Mouse (Mus musculus) thymus, adult 18-20 months (tissue): ENCODE results near the gene Iqschfp.

Experiments used
- DNase-seq, 2 experiments: peaks; one replicate each; pipeline ENCODE4 v3.0.0; 2022; ENCODE audit warnings: mixed read lengths in 2 of 2

Iqschfp gene

DNA sequence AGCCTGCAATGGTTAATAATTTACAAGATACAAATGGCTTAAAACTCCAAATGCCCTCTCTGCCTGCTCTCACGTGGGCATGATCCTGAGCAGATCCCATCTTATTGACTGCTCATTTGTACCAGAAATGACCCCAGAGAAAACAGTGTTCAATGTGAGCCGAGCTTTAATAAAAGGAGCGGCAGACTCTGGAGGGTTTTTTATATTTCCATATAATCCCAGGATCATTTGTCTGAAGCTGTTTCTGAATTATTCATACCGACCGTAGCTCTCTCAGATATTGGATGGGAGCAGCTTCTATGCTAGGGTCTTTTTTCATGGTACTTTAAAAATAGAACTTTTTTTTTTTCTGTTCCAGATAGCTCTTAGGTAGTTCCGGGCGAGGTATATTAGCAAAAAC is 67.6 kb downstream of the Iqschfp start:
- DNase-seq, result no peak

DNA sequence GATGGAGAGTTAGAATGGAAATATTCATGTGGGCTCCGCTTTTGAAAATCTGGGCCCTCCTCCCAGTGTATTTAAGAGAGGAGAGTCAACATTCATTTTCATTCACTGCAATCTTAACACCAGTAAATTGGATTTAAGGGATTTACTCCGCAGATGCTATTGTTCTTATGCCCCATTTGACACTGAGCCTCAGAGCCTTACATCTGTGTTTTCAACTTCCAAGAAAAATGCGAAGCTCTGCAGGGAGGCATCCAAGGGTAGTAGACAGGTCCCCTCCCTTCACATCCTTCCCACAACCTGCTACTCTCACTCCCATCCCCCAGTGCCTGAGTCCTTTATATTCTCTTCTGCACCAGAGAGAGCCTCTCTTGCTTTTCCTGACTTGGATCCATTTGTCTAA is 68.1 kb downstream of the Iqschfp start:
- DNase-seq, result no peak

DNA sequence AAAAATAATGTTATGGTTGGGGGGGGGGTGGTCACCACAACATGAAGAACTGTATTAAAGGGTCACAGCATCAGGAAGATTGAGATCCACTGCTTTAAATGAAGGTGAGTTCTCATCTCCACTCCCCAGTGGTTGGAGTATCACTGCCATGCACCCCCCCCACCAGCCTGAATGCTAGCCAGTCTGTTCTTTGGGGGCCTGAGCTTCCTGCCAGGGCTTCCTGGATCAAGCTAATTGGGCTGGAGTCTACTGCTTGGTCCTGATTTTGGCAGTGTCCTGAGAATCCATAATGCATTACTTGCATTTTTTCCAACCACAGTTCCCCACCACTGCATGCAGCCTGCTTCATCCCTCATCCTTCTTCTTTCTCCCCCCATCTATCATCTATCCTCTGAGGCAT is 68.7 kb downstream of the Iqschfp start:
- DNase-seq, result no peak

DNA sequence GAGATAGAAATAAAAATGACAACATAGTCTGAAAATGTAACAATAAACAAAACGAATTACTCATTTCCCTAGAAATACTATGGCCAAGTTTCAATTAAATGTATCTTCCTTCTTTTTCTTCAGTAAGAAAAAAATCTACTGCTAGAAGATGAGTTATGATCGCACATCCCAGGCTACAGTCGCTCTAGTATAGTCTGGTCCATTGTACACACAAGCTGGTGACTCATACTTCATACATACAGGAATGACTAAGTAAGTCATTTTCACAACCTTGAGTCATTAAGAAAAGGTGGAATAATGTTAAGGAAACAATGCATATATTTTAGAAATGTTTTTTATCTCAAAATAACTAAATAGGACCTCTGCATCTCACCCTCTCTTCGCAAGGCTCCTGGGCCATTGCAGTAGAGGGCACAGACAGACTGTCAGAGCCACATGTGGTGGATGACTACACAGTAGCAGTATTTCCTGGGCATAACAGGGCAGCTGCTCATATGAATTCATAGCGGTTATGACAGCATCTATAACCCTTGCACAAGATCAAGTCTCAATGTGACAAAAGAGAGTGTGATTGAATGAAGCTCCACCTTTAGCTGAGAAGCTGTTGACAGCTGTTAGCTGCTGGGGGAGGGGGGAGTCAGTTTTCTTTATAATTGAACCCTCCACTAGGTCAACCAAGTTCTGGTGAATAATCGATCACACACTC is 70.1 kb downstream of the Iqschfp start:
- DNase-seq, result no peak

DNA sequence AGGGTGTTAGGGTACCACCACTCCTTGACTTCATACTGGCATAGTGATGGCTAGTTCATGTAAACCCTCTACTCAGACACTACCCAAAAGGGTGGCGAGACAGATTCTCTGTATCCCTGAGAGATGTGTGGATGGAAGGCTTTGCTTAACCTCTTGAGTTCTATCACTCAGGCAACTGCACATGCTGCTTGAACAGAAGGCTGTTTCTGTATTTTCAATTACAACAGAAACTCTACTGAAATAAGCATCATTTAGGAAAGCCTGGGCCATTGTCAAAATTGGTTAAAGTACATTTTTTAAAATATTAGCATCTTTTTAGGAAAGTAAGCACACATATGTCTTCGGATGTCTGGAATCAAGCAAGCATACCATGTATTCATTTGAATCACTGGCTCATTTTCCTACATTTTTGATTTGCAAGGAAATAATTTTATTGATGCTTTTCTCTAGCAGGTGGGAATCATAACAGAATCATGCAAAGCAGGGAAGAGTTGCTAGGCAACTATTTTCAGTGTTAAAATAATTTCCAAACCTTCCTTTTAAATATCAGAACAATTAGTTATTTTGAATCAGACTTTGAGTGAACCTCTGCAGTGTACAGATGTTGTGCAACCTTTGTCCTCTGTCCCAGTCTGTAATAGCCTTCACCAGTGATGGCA is 82.4 kb downstream of the Iqschfp start:
- no peak for DNase-seq

DNA sequence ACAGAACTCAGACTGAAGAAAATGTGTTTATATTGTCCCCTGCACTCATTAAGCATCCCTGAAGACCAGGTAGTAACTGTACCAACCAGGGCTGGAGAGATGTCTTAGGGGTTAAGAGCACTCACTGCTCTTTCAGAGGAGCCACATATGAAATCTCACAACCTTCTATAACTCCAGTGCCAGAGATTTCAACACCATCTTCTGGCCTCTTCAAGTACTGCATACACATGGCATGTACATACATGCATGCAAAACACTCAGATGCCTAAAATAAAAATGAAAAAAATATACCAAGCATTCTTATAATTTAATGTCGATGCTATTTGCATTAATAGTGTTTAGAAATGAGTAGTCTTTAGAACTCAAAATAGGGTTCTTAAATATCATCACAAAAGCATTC is 88.0 kb downstream of the Iqschfp start:
- no peak for DNase-seq

DNA sequence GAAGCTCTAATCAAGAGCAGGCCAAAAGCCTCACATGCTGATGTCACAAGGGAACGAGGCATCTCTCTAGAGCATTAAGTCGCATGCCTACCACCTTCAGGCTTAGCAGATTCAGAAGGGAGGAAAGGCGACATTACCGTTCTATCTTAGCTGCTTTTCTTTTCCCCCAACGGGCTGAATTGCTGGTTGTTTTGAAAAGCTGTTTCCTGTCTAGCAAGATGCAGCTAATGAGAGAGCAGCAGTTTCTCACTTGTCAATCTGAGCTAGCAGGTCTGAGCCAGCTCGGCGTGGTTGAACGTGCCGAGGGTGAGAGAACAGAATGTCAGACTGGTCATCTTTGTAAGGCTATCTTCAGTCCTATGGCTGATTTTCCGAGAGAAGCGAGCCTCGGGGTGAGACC is 91.3 kb downstream of the Iqschfp start:
- no peak for DNase-seq

DNA sequence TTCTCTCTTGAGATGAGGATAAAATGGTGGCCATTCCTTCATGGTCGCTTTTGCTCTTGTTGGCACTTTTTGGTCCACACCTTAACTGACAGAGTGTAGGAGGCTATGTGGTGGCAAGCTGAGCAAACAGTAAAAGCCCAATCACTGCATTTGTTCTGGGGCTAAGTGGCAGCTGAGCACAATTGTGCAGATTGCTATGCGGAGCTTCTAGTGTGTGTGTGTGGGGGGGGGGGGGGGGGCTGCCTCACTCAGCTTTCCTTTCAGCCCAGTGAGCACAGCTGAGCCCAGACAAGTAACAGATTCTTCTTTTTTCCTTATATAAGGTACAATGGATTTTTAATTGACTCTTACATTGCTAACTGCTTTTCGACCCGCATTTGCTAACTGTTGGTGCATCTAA is 110.4 kb downstream of the Iqschfp start:
- DNase-seq, result no peak

DNA sequence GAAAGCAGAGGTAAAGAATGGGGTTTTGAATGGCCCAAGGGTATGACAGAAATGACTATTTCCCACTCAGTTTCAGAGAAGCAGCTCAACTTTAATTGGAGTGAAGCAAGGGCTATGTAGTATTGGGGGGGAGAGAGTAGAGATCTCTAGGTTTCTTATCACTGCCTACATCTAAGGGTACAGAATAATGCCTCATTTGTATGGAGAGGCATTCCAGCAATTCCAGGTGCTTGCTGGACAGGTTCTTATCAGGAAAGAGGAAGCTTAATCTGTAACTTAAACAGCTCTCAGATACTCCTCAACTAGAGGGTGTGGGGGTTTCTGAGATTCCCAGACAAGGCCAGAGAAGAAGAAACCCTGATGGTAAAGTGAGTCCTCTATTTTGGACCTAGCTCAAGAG is 120.3 kb downstream of the Iqschfp start:
- DNase-seq, result no peak

DNA sequence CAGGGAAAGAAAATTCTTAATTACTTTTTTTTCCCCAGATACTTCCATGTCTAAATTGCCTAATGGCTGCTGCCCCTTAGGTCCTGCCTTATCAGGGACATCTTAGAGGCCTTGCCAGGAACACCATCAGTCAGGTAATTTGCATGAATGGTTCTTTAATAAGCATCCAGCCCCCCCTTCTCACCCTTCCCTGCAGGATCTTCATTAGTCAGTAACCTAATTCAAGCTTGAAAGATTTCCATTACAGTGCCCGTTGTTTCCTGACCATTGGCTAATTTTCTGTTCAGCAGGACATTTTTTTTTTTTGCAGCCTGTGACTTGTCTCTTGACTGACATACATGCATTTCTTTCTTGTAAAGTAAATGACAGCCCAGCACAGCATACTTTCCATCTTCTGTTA is 123.8 kb downstream of the Iqschfp start:
- no peak for DNase-seq

DNA sequence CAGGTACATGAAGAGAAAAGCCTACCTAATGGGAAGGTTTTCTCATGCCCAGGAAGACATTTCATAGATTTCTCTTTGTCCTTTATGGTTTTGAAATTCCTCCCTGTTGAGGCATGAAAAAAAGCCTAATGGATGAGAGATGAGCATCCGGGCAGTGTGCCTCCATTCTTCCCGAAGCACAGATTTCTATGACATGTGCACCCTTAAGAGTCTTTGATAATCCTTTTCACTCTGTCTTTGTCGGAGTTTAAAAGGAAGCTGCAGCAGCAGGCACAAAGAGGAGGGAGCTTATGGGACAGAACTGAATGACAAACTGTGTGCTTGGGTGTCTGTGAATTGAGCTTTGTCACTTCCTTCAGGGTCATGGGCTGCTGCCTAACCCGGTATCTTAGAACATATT is 127.4 kb downstream of the Iqschfp start:
- DNase-seq, result no peak

DNA sequence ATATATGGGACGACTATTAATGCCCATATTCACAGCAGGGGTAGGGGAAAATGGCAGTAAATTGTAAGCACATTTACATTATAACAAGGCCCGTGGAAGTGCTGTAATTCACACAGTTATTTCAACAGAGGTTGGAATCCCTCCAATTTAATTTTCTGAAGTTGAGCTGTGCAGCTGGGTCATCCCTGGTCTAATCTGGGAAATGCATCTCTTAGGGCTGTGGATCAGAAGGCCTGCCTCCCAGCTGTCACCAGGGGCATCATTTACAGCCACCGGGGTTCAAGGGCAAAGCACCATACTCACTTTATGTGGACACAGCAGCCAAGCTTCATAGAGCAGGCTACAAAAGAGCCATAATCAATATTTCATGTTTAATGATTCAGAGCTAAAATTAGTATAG is 144.1 kb downstream of the Iqschfp start:
- DNase-seq, result no peak

DNA sequence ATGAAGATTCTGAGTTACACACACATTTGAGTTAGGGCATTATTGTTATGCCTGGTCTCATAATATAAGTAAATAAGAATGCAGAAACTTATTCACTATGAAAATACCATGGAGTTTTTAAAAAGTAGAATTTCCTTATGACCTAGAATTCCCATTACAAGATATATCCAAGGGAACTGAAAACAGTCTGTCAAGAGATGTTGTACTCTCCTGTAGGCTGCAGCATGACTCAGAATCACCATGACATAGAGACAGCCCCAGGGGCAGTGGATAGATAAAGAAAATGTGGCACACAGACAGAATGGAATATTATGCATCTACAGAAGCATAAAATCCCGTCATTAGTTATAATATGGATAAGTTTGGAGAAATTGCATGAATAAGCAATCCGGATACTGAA is 150.9 kb downstream of the Iqschfp start:
- no peak for DNase-seq

DNA sequence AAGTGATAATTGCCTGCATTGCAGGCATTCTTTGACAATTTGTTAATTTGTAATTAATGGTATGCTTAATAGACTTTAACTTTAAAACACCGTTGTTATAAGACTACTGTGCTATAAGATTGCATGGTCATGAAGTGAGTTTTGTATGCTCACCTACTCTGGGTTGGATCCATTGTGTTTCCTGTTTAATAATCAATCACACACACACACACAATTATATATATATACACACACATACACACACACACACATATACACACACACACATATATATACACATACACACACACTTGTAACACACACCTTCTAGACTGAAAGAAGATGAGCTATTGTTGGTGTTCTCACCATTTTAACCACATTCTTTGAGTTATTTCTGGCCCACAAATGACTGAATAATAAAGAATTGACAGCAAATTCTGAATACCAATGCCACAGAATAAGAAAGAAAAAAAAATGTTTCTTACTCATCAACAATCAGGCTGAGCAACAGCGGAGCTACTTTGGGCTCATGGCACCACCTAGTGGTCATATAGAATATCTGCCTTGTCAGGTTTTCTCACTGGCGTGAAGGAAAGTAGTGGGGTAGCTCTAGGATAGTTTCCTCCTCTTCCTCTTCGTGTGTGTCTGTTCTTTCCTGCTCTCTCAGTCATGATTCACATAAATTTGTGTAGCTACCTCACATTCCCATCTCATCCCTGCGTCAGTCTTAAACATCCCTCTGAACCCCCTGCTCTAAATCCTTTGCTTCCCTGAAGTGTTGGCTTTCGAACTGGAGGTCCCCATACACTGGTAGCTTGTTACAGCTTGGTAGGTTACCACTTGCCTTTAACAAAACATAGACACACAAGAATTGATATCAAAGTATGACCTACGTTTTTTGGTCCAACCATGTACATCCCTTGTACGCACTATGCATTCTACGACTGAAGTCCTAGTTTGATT is 153.7 kb downstream of the Iqschfp start:
- no peak for DNase-seq

DNA sequence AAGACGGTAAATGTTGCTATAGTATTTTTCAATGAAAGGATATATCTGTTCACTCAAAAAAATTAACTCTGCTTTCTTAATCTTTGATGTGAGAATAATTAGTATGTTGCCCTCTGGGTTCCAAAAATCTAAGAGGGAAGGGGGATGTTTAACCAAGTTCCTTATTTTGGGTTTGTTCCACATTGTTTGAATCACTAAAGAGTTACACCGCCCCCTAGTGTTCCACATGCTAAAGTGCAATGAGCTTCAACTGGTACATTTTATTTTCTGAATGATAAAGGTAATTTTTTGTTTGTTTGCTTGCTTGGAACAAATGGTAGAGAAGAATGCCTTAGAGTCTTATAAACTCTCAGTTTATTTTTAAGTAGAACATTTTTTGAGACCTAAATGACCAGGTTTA is 161.5 kb downstream of the Iqschfp start:
- no peak for DNase-seq

DNA sequence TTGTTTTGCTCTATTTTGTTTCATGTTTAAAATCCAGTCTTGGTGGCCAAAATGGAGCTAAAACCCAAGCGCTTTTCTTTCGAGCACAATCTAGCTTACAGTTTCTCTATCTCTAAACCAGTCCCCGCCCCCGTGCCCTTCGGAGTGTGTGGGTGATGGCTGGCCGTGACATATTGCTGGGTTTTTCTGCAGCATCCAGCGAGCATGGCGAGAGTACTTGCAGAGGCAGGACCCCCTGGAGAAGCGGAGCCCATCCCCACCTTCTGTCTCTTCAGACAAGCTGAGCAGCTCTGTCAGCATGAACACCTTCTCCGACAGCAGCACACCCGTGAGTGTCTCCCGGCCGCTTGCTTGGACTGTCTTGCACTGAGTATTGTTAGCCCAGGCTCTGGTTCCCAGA is 163.0 kb downstream of the Iqschfp start:
- DNase-seq, result no peak

DNA sequence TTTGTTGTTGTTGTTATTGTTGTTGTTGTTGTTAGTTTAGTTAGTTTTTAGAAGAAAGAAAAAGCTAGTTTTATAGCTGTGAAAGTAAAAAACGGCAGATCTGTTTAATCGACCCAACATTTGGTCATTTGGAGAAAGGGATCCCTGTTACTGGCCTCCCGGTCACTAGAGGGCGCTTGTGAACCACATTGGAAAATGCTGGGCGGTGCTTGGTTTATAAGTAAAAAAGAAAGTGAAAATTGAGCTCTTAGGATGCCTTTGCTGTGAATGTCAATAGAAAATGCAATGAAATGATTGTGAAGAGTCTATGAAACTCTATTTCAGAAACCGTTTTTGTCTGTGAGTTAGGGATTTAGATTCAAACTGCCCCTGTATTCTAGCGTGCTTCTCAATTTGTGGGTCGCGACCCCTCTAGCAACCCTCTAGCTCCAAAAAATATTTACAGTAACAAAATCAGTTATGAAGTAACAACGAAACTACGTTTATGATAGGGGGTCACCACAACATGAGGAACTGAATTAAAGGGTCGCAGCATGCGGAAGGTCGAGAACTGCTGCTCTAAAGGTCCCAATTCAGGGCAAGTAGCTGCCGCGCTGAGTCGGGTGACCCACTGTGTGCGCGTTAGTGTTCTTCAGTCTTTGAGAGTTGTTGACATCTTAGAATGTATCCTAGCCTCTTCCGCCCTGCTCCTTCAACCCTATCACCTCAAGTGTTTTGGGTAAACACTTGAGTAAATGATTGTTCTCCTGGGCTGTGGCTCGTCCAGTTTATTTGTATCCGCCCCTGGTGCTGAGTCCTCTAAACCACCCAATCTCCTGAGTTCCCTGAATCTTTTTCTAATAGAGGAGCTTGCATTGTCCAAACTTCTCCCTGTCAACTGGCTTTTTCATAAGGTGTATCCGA is 164.6 kb downstream of the Iqschfp start:
- DNase-seq, result peak in 1 of 2 experiments; percentile 4

DNA sequence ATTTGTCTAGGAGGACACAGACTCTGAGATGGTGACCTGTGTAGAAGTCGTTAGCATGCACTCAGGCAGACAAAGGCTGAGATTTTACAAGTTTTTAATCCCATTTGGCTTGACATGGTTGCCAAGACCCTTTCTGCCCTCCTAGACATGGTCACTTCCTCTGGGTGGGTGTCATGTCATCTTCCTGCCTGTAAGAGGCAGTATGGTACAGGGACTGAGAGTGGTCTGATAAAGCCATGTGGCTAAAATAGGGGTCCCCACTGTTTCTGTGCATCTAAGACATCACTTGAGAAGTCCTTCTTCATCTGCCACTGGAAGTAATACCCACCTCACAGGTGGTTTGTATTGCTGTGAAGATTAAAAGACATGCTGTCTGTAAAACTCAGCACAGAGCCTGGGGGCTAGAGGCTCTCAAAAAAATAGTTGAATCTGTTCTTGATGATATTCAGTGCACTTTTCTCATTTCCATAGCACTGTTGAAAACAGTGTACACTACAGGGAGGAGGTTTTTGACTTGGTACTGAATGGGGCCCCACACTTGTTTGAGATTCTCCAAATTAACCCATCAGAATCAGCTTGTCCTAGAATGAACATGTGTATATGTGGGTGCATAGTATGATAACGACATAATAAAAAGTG is 167.2 kb downstream of the Iqschfp start:
- DNase-seq, result no peak

DNA sequence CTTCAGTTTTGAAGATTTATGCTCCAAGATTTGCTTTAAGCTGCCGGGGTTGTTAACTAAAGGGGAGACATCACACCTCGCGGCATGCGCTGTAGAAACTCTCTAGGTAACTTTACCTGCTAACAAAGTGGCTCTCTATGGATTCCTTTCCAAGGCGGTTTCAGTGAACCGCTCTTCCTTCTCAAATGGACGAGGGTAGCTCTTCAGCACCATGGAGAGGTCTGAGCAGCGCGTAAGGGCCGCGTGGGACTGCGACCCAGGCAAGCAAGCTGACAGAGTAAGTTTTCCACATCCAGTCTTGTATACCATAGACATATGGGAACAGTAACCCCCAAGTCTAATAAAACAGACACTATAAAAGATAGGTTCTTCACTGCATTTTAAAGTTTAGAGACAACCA is 172.7 kb downstream of the Iqschfp start, which contains the start of gene Schip1:
TSS of gene Schip1 (plus strand) at position 72 of the 400 bp plus-strand sequence.
- DNase-seq, result no peak

DNA sequence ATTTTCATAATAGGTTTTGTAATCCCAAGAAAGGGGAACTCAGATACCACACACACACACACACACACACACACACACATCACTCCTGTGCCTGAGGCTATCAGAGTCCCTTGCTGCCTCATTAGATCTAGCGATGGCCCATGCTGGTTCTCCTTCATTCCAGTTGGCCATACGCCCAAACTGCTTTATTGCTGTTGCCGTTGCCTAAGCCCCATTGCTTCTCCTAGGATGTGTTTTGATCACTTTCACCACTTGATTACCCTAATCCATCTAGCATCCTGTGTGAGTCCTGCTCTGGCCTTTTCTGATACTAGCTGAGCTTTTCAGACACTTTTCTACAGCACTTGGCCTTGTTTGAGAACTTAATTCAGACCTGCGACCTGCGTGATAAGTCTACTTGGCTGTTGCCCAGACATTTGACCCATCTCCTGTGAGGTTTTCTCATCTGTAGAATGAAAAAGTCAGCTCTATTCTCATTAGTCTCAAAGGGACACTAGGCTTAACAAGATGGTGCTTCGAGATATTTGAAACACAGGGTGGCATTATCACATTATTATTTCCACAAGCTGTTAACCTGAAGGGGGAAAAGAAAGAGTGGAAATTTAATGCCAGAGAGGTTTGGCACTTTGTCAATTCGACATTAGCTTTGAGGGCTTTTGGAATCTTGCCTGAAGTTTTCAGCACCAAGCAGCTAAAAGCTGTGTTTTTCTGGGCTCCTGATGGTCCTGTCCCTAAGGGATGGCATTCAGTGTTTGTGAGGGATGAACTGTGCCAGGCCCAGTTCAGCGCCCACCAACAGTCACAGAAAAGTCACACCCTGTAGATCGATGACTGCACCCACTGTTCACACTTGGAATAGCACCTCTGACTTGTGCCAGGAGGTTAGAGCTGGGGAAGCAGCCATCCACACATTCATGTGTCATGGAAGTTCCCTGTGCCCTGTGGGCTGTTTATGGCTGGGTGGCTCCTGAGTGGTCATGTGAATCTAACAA is 179.7 kb downstream of the Iqschfp start:
- DNase-seq, result no peak

DNA sequence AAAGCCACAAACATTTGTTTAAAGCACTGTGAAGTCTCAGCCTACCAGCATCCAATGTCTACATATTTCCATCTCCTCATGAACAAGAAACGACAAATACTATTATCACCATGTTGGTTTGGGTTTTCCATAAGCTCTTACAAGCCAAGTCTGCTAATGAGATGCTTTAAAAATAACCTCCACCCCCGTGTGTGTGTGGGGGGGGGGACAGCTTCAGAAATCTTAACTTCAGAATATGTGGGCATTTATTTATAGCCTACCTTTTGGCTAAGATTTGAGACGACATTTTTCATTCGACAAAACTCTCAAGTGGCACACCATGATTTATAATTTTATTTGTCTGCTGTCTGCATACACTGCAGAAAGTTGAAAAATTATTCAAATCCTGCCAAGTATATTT is 185.4 kb downstream of the Iqschfp start:
- no peak for DNase-seq
